Mouse (Mus musculus): Measurements from ENCODE around the gene Zfp526. TPM values are rescaled to one million over a fixed set of nuclear protein-coding genes. Genes with fewer than 3 reads are reported as not detected.

Gene Zfp526
- 4.9 TPM for polyA plus RNA-seq (2017; shearing (Covaris generic))

GRCm38 (mm10) chr7:25221102-25221883, at the start of gene Zfp526:
TSS of gene Zfp526 (plus strand) at chr7:25221425.

GRCm38 (mm10) chr7:25179606-25180161, 41.5 kb upstream of the Zfp526 start, which contains the start of gene Pou2f2:
TSS of gene Pou2f2 (minus strand) at chr7:25179726.

GRCm38 (mm10) chr7:25220457-25221101, 646 bp upstream of the Zfp526 start, which contains the start of gene Dedd2:
TSS of gene Dedd2 (minus strand) at chr7:25220615.

GRCm38 (mm10) chr7:25237249-25238014, 16.2 kb downstream of the Zfp526 start, which contains the start of gene Gsk3a:
TSS of gene Gsk3a (minus strand) at chr7:25237851.

GRCm38 (mm10) chr7:25250141-25250972, 29.1 kb downstream of the Zfp526 start, which contains the start of gene Erf:
TSS of gene Erf (minus strand) at chr7:25250761.

GRCm38 (mm10) chr7:25267301-25267750, 46.1 kb downstream of the Zfp526 start, which contains the start of gene Cic:
TSS of gene Cic (plus strand) at chr7:25267704.

Other genes starting within 250 kb of the Zfp526 start
- 596 TPM for gene Rabac1, start 248.7 kb upstream of the Zfp526 start, polyA plus RNA-seq (2017; shearing (Covaris generic))
- gene Atp1a3, start 215.5 kb upstream of the Zfp526 start, polyA plus RNA-seq (2017; shearing (Covaris generic)), result 1.7 TPM
- gene Grik5, start 149.1 kb upstream of the Zfp526 start, polyA plus RNA-seq (2017; shearing (Covaris generic)), result 11.5 TPM
- 31.1 TPM for gene Zfp574, start 148.9 kb upstream of the Zfp526 start, polyA plus RNA-seq (2017; shearing (Covaris generic))
- 113 TPM for gene Pou2f2, start 41.7 kb upstream of the Zfp526 start, polyA plus RNA-seq (2017; shearing (Covaris generic))
- gene Dedd2, start 810 bp upstream of the Zfp526 start, polyA plus RNA-seq (2017; shearing (Covaris generic)), result 113 TPM
- 102 TPM for gene Gsk3a, start 16.4 kb downstream of the Zfp526 start, polyA plus RNA-seq (2017; shearing (Covaris generic))
- gene Erf, start 29.3 kb downstream of the Zfp526 start, polyA plus RNA-seq (2017; shearing (Covaris generic)), result 2.6 TPM
- 38.0 TPM for gene Cic, start 46.3 kb downstream of the Zfp526 start, polyA plus RNA-seq (2017; shearing (Covaris generic))
- gene Pafah1b3, start 76.6 kb downstream of the Zfp526 start, polyA plus RNA-seq (2017; shearing (Covaris generic)), result 36.8 TPM
- gene Prr19, start 80.0 kb downstream of the Zfp526 start, polyA plus RNA-seq (2017; shearing (Covaris generic)), result not detected
- not detected for gene Tmem145, start 84.7 kb downstream of the Zfp526 start, polyA plus RNA-seq (2017; shearing (Covaris generic))
- 0.13 TPM for gene Megf8, start 95.7 kb downstream of the Zfp526 start, polyA plus RNA-seq (2017; shearing (Covaris generic))
- gene Cnfn, start 148.3 kb downstream of the Zfp526 start, polyA plus RNA-seq (2017; shearing (Covaris generic)), result not detected
- gene Lipe, start 177.3 kb downstream of the Zfp526 start, polyA plus RNA-seq (2017; shearing (Covaris generic)), result 19.4 TPM
- not detected for gene Cxcl17, start 191.5 kb downstream of the Zfp526 start, polyA plus RNA-seq (2017; shearing (Covaris generic))